Mouse (Mus musculus) ovary, postnatal 14 days (tissue): ENCODE measurements around the gene Tmem30b.

Experiments
- DNase-seq: peaks from one replicate; pipeline ENCODE4 v3.0.0; 2022; ENCODE audit warnings: low spot score

Tmem30b gene

GRCm38 (mm10) chr12:73517022-73517709 lies 29.0 kb downstream of the Tmem30b start:
- peak; percentile 87 for DNase-seq

GRCm38 (mm10) chr12:73516516-73516915 lies 29.7 kb downstream of the Tmem30b start:
- DNase-seq, result no peak

- DNase-seq, result no peak
Observed at GRCm38 (mm10) chr12:73514722-73515121, 31.5 kb downstream of the Tmem30b start.

- no peak for DNase-seq
Observed at GRCm38 (mm10) chr12:73513958-73514357, 32.2 kb downstream of the Tmem30b start.

GRCm38 (mm10) chr12:73511467-73512047 lies 34.6 kb downstream of the Tmem30b start:
- no peak for DNase-seq

GRCm38 (mm10) chr12:73507105-73507504 lies 39.1 kb downstream of the Tmem30b start:
- DNase-seq, result no peak

- no peak for DNase-seq
Observed at GRCm38 (mm10) chr12:73506648-73507047, 39.5 kb downstream of the Tmem30b start.

- no peak for DNase-seq
Observed at GRCm38 (mm10) chr12:73500689-73501326, 45.4 kb downstream of the Tmem30b start.

GRCm38 (mm10) chr12:73495172-73495571 lies 51.0 kb downstream of the Tmem30b start:
- DNase-seq, result no peak

- DNase-seq, result no peak
Observed at GRCm38 (mm10) chr12:73493929-73494530, 52.2 kb downstream of the Tmem30b start.
